Mouse (Mus musculus) neural tube, embryonic 10.5 days (tissue): Measurements from ENCODE around the gene Hemgn.

ENCODE experiments used
- DNase-seq: peaks from one replicate; pipeline ENCODE4 v3.0.0-alpha.2; 2017; ENCODE audit warnings: low spot score; ENCODE audit errors: extremely low spot score

Gene Hemgn

DNA sequence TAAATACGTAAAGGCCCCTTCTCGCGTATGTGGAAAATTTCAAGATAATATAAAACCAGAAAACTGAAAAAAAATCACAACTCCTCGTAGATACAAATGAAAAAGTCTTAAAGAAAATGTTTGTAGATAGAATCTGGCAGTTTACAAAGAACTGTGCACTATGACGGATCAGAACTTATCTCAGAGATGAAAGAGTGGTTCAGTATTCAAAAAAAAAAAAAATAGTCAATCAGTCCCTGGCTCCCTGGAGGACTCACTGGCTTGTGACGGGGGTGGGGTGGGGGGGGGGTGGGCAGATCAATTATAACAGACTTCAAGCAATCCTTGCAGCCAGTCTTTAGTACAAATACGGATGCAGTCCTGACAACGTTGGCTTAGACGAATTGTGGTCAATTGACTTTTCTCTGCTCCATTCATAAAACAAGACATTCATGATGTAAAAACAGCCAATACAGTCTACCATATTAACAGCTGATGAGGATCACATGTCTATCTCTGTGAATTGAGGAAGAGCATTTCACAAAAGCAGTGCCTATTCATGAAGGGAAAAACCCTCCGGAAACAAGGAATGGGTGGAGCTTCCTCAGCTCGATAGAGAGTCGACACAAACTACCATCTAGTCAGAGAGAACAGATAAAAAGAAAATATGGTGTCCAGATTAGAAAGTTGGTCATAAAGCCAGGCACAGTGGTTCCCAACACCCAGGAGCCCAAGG, 53.6 kb downstream of the Hemgn start:
- DNase-seq, result no peak

DNA sequence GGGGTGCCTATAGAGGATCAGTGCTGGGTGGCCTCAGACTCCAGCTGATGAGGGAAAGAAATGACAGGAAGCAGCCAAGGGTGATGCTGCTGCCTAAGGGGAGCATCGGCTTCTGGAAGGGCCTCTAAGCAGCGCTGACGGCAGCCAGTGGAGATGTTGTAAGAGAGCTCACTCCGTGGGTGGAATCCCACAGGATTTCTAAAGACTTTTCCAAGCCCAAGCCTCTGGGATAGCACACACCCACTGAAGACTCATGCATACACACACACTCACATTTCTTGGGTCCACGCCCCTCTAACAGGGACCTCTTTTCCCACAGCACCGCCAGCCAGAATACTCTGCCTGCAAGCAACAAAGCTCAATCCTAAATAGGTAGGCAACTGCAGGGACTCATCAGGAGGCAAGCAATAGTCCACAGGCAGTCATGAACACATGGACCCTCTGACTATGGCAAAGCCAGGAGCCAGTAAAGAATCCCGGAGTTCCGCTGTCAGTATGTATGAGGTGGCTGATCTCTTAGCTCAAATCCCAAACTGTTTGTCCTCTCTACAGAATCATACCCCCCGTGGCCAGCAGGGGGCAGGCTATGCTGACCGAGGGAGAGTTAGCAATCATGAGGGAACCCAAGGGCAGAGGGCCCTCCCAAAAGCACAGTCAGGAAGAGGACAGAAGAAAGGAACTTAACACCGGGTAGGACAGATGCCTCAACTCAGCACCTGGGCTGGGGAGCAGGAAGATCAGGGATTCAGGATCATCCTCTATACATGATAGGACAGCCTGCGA, 56.8 kb downstream of the Hemgn start:
- peak; percentile 75 for DNase-seq

DNA sequence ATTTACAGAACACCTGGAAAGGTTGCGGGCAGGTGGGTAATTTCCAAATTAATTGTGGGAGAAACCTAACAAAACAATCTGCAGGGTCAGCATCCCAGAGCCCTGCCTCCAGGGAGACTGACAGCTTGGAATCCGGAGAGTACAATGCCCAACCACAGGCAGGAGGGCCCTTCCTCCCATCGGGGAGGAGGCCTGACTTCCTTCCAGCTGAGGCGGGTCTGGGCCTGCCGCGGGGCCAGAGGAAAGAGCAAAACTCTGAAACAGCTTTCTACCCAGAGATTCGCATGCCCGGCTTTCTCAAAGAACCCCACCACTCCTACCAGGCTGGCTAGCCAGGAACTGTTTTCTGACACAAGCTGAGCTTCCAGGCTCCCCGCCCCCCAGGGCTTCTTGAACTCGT, 60.3 kb downstream of the Hemgn start:
- no peak for DNase-seq

- no peak for DNase-seq
Observed at GRCm38 (mm10) chr4:46349530-46349929, 63.8 kb downstream of the Hemgn start.

DNA sequence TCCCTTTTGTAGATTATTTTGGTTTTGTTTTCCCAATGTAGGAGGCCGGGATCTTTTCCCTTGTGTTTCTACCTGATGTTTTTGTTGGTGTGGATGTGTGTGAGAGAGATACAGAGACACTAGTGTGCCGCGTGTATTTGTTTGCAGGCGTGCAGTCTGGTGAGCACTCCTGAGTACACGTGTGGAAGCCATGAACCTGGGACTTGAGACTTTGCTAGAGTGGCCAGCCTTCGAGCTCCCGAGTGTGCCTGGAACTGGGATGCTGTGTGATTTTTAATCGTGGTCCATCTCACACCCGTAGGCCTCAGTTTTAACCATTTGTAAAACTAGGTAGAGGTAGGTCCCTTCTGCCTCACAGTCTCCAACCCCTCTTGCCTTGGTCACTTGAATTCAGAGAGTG, 64.4 kb downstream of the Hemgn start:
- peak; percentile 36 for DNase-seq

GRCm38 (mm10) chr4:46347580-46348515, 65.5 kb downstream of the Hemgn start:
- peak; percentile 57 for DNase-seq

GRCm38 (mm10) chr4:46347141-46347540, 66.2 kb downstream of the Hemgn start:
- DNase-seq, result peak; percentile 24

DNA sequence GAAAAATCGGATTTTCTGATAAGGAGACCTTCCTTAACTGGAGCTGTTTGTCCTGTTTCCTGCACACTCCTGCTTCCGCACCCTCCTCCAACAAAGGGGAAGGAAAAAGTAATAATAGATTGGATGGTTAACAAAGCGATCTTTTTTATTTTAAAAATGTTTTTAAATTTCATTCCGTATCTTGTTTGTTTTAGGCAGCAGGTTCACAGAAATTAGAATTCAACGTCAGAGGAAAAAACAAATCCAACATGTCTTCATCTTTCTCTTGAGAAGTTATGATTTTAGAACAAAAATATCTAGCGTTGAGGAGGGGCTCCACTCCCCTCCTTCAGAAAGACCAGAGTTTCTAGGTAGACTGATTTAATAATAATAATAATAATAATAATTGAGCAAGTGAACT, 67.1 kb downstream of the Hemgn start:
- no peak for DNase-seq

DNA sequence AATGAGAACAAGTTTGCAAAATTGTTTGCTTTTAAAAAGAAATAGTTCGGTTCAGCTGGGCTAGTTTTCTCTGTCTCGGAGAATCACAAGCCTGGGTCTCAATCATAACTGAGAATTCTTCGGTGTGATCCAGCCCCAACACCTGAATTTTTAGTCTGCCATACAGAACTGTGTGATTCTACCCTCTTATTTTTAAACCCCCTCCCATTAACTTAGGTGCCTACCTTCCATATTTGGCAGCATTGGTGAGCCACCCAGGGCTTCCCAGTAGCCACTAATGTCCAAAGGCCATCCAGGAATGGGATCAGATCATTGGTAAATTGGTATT, 67.6 kb downstream of the Hemgn start:
- DNase-seq, result peak; percentile 32

DNA sequence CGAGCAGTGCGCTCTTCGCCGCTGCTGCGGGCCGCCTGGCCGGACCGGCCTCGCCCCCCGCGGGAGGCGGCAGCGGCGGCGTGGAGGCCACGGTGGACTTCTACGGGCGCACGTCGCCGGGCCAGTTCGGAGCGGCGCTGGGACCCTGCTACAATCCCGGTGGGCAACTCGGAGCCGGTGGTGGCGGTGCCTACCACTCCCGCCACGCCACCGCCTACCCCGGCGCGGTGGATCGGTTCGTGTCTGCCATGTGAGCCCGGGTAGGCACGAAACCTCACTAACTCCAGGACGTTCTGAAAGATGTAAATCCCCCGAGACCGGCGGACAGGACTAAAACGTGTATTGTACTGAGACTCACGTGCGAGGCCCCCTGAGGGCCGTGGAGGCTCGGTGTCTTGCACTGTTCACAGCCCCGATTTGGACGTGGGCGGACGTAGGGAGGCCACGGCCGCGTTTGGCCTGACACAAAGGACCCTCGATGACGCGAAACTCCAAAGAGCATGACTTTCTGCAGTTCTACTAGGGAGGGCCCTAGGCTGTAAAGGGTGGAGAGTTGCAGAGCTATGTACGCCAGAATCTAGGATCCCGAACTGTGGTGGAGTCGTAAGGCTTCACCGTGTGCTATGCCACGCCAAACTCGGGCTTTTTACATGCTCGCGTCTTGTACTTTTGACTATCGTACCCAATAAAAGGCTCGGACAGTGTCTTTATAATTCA, 68.1 kb downstream of the Hemgn start:
- peak; percentile 51 for DNase-seq

GRCm38 (mm10) chr4:46344288-46344687, 69.0 kb downstream of the Hemgn start:
- peak; percentile 72 for DNase-seq
